Mouse (Mus musculus) CH12.LX (cell line): ENCODE results near the gene Arnt. TPM values are rescaled to one million over a fixed set of nuclear protein-coding genes. Genes with fewer than 3 reads are reported as not detected.

ENCODE experiments used
- DNase-seq: peaks from one replicate; pipeline ENCODE4 v3.0.0-alpha.2; 2013; ENCODE audit errors: extremely low read depth
- H3K27ac ChIP-seq: 2 replicates; pipeline ENCODE4 v1.5.1; 2012; ENCODE audit warnings: low read depth, mild to moderate bottlenecking, control low read depth, moderate library complexity; ENCODE audit not compliant: insufficient read depth
- H3K27me3 ChIP-seq: replicated peaks from 2 replicates; pipeline ENCODE3; 2012; ENCODE audit warnings: inconsistent platforms
- H3K36me3 ChIP-seq, 2 experiments: replicated peaks in 1 of 2; 2 replicates each; pipeline versions ENCODE3 to v1.6.1; 2012; ENCODE audit warnings: inconsistent platforms in 1 of 2, low read length in 1 of 2, mild to moderate bottlenecking in 1 of 2, mixed read lengths in 1 of 2, moderate library complexity in 1 of 2; ENCODE audit not compliant: control insufficient read depth in 1 of 2, insufficient read depth in 1 of 2
- H3K4me1 ChIP-seq, 2 experiments: 2 replicates each; pipeline ENCODE4 v1.6.1; 2012; ENCODE audit warnings: inconsistent platforms in 1 of 2, moderate library complexity in 1 of 2; ENCODE audit not compliant: insufficient read depth in 2 of 2, control insufficient read depth in 1 of 2
- H3K4me2 ChIP-seq: 2 replicates; pipeline ENCODE4 v1.6.1; 2012; ENCODE audit warnings: low read depth, mild to moderate bottlenecking, control low read depth; ENCODE audit not compliant: poor library complexity, insufficient read depth, severe bottlenecking
- H3K4me3 ChIP-seq, 3 experiments: fragments of 150-350 bp in 1 of 3; sonication (generic) in 1 of 3; replicated peaks in 1 of 3; 2 replicates each; pipeline versions ENCODE3 to v1.5.1; 2011 to 2012; ENCODE audit warnings: low read depth in 2 of 3, low read length in 2 of 3, mild to moderate bottlenecking in 2 of 3, moderate library complexity in 2 of 3, control low read depth in 1 of 3, improper control_type of control experiment in 1 of 3, inconsistent platforms in 1 of 3, mixed read lengths in 1 of 3; ENCODE audit not compliant: poor library complexity in 1 of 3
- H3K79me2 ChIP-seq: replicated peaks from 2 replicates; pipeline ENCODE4 v1.6.1; 2012; ENCODE audit warnings: mild to moderate bottlenecking, moderate library complexity; ENCODE audit not compliant: control insufficient read depth, poor library complexity, insufficient read depth, severe bottlenecking; ENCODE audit errors: extremely low read depth
- H3K9ac ChIP-seq: 2 replicates; pipeline ENCODE4 v1.6.1; 2012; ENCODE audit warnings: low read depth, mild to moderate bottlenecking, control low read depth, moderate library complexity; ENCODE audit not compliant: insufficient read depth
- H3K9me3 ChIP-seq: replicated peaks from 2 replicates; pipeline ENCODE3; 2012; ENCODE audit warnings: low read length, inconsistent platforms, mixed read lengths
- BHLHE40 ChIP-seq: IDR thresholded peaks from 2 replicates; pipeline ENCODE4 v1.6.1; 2011; ENCODE audit warnings: mild to moderate bottlenecking, low read depth, low read length, improper control_type of control experiment
- CHD2 ChIP-seq: IDR thresholded peaks from 2 replicates; pipeline ENCODE4 v1.6.1; 2011; ENCODE audit warnings: low read length, improper control_type of control experiment
- CTCF ChIP-seq, 2 experiments: IDR thresholded peaks in 1 of 2; conservative IDR thresholded peaks in 1 of 2; 2 replicates each; pipeline ENCODE4 v1.5.1; 2011 to 2012; ENCODE audit warnings: low read depth in 2 of 2, low read length in 2 of 2, improper control_type of control experiment in 1 of 2, inconsistent platforms in 1 of 2, mild to moderate bottlenecking in 1 of 2, moderate library complexity in 1 of 2
- GABPA ChIP-seq: IDR thresholded peaks from 2 replicates; pipeline ENCODE4 v1.6.1; 2012; ENCODE audit warnings: low read depth, low read length, improper control_type of control experiment, inconsistent platforms; ENCODE audit not compliant: insufficient replicate concordance
- HCFC1 ChIP-seq: IDR thresholded peaks from 2 replicates; pipeline ENCODE4 v1.6.1; 2012; ENCODE audit warnings: low read depth, mild to moderate bottlenecking, inconsistent platforms, low read length, improper control_type of control experiment
- JUN ChIP-seq: IDR thresholded peaks from 2 replicates; pipeline ENCODE4 v1.6.1; 2011; ENCODE audit warnings: low read depth, mild to moderate bottlenecking, low read length, improper control_type of control experiment, moderate library complexity; ENCODE audit not compliant: insufficient read depth
- MAFK ChIP-seq: IDR thresholded peaks from 2 replicates; pipeline ENCODE4 v1.6.1; 2011; ENCODE audit warnings: low read length, improper control_type of control experiment; ENCODE audit not compliant: insufficient replicate concordance
- MAX ChIP-seq: IDR thresholded peaks from 2 replicates; pipeline ENCODE4 v1.6.1; 2011; ENCODE audit warnings: low read length, improper control_type of control experiment
- MEF2A ChIP-seq: IDR thresholded peaks from 2 replicates; pipeline ENCODE4 v1.6.1; 2014; ENCODE audit warnings: low read depth, mild to moderate bottlenecking, inconsistent platforms, low read length, improper control_type of control experiment, borderline replicate concordance
- MXI1 ChIP-seq: IDR thresholded peaks from 2 replicates; pipeline ENCODE4 v1.6.1; 2011; ENCODE audit warnings: mild to moderate bottlenecking, low read depth, low read length, improper control_type of control experiment
- MYC ChIP-seq: IDR thresholded peaks from 2 replicates; pipeline ENCODE4 v1.6.1; 2011; ENCODE audit warnings: low read depth, mild to moderate bottlenecking, improper control_type of control experiment, low read length
- PAX5 ChIP-seq: IDR thresholded peaks from 2 replicates; pipeline ENCODE4 v1.6.1; 2012; ENCODE audit warnings: low read length, inconsistent platforms, mixed read lengths
- POLR2AphosphoS2 ChIP-seq: IDR thresholded peaks from 2 replicates; pipeline ENCODE4 v1.6.1; 2011; ENCODE audit warnings: low read depth, low read length, improper control_type of control experiment
- RAD21 ChIP-seq: IDR thresholded peaks from 2 replicates; pipeline ENCODE4 v1.6.1; 2011; ENCODE audit warnings: low read depth, mild to moderate bottlenecking, low read length, improper control_type of control experiment, moderate library complexity
- RCOR1 ChIP-seq: conservative IDR thresholded peaks from 2 replicates; pipeline ENCODE4 v1.6.1; 2012; ENCODE audit warnings: low read depth, mild to moderate bottlenecking, inconsistent platforms, low read length, improper control_type of control experiment
- SMC3 ChIP-seq: IDR thresholded peaks from 2 replicates; pipeline ENCODE4 v1.6.1; 2011; ENCODE audit warnings: low read depth, low read length, improper control_type of control experiment
- ZC3H11A ChIP-seq: IDR thresholded peaks from 2 replicates; pipeline ENCODE4 v1.6.1; 2012; ENCODE audit warnings: low read depth, mild to moderate bottlenecking, inconsistent platforms, low read length, improper control_type of control experiment
- ZKSCAN1 ChIP-seq: IDR thresholded peaks from 2 replicates; pipeline ENCODE4 v1.6.1; 2012; ENCODE audit warnings: low read depth, inconsistent platforms, low read length, improper control_type of control experiment, borderline replicate concordance
- dilution Hi-C: fragments of 300-500 bp; cut with MboI; formaldehyde crosslinking; loops from 2 replicates; pipeline ENCODE4 v1.14.3; 2020; ENCODE audit warnings: low sequenced_read_pairs; ENCODE audit not compliant: extremely low pct_unique_long_range_greater_than_20kb, extremely low pct_ligation_motif_present
- in situ Hi-C: fragments of 300-500 bp; cut with MboI; formaldehyde crosslinking; loops from 3 replicates; pipeline ENCODE4 v1.14.3; 2019; ENCODE audit warnings: low sequenced_read_pairs, low pct_ligation_motif_present, low pct_unique_long_range_greater_than_20kb, mixed read lengths
- polyA plus RNA-seq: library from polyadenylated mRNA; unstranded; fragments of >175 nt; gene quantifications from 2 replicates; pipeline ENCODE4 v1.2.1, GENCODE M21; 2012; ENCODE audit warnings: low read depth; ENCODE audit not compliant: insufficient read length
- total RNA-seq, 2 experiments: library from RNA; depleted of rRNA; stranded (reverse); fragments of 300-350 nt in 1 of 2; fragments of >200 nt in 1 of 2; gene quantifications; 2 replicates each; pipeline ENCODE4 v1.2.3; 2012 to 2014

Gene Arnt
- total and polyA plus RNA-seq, 3 experiments: 12.4 to 27.7 (median 13.2) TPM

- no peaks in the 10 kb centered on the region for H3K9me3 ChIP-seq
- TF ChIP-seq ZKSCAN1 (no peak), RAD21 (peak; percentile 57), CTCF (conservative IDR thresholded peaks at IDR 0.05 in 1 of 2, IDR thresholded peaks at IDR 0.05 in 1 of 2; ENCODE audit: low read depth in 2 of 2, low read length in 2 of 2) (peak; percentile 39 to 72; a peak in 2 of 4 replicates), SMC3 (peak; percentile 67)
- H3K79me2 ChIP-seq: no peaks in the 10 kb centered on the region
- H3K4me1 ChIP-seq: peaks cover 5 to 7% of the 10 kb centered on the region in 2 experiments; a peak in 3 of 4 replicates
- DNase-seq: peak; percentile 46
- no peak overlapping the region for H3K27ac ChIP-seq
- peaks cover 36 to 72% of the 10 kb centered on the region in 2 experiments for H3K36me3 ChIP-seq
- no peaks in the 10 kb centered on the region for H3K27me3 ChIP-seq
- no peak overlapping the region for H3K9ac ChIP-seq
- H3K4me2 ChIP-seq: no peak overlapping the region
- no peak overlapping the region for H3K4me3 ChIP-seq
- in situ Hi-C loops (no loop called here), dilution Hi-C loops (no loop called here)
Observed at GRCm38 (mm10) chr3:95494342-95494741, 60.2 kb downstream of the Arnt start.

GRCm38 (mm10) chr3:95498229-95498628 lies 64.0 kb downstream of the Arnt start:
- Histone ChIP-seq H3K36me3 (peaks cover 17 to 38% of the 10 kb centered on the region in 2 experiments), H3K27me3 (no peaks in the 10 kb centered on the region), H3K4me1 (no peaks in the 10 kb centered on the region), H3K27ac (no peak overlapping the region), H3K79me2 (no peaks in the 10 kb centered on the region), H3K9ac (no peak overlapping the region), H3K4me2 (no peak overlapping the region), H3K9me3 (no peaks in the 10 kb centered on the region), H3K4me3 (no peak overlapping the region)
- no peak for DNase-seq
- TF ChIP-seq CTCF (conservative IDR thresholded peaks at IDR 0.05 in 1 of 2, IDR thresholded peaks at IDR 0.05 in 1 of 2; ENCODE audit: low read depth in 2 of 2, low read length in 2 of 2): no peak
- no peak for TF ChIP-seq GABPA
- TF ChIP-seq MEF2A: no peak
- TF ChIP-seq CHD2: no peak
- no peak for TF ChIP-seq ZKSCAN1
- no peak for TF ChIP-seq BHLHE40
- TF ChIP-seq PAX5: no peak
- TF ChIP-seq MAX: no peak
- TF ChIP-seq RCOR1: no peak
- no peak for TF ChIP-seq POLR2AphosphoS2
- TF ChIP-seq JUN: no peak
- TF ChIP-seq MXI1: no peak
- TF ChIP-seq MYC: no peak
- TF ChIP-seq MAFK: no peak
- TF ChIP-seq HCFC1: no peak
- TF ChIP-seq ZC3H11A: no peak
- in situ Hi-C loops: no loop called here
- dilution Hi-C loops: no loop called here
